In genomic region chr11:69945997-69946891, GRCm38 (mm10) we compare ENCODE assay signal across 9 mouse cellular contexts. TPM values are rescaled to one million over a fixed set of nuclear protein-coding genes. Genes with fewer than 3 reads are reported as not detected.
DNase-seq lines count a peak whose midpoint lies in the region; ATAC-seq and TF ChIP-seq lines count a peak whose summit lies in the region.
"Had no signal": no experiment of that assay in that cellular context is flagged by ENCODE, and none has a peak within 500 bp of the region (broad histone marks: within the 10 kb centered on the region; RNA-seq: fewer than 3 reads in every experiment).

No protein-coding gene starts in this region.

- peak overlapping the region; percentile 48; the same call in 1 of the 2 replicates for H3K4me3 ChIP-seq in intestine, embryonic 14.5 days (ENCODE audit: low read depth, low read length)
- no peak overlapping the region for H3K4me3 ChIP-seq in intestine, postnatal 0 days (ENCODE audit: low read depth, low read length)
- 0 out of 2 replicates have a peak overlapping the region, but pooled peaks have one; percentile 51 for H3K4me3 ChIP-seq in forebrain, embryonic 13.5 days
- H3K4me3 ChIP-seq in liver, postnatal 0 days (ENCODE audit: low read depth, low read length): peak overlapping the region; percentile 73
- no peak overlapping the region for H3K4me3 ChIP-seq in hindbrain, postnatal 0 days (ENCODE audit: low read length)

- WGBS in intestine, embryonic 14.5 days: 88% methylated on average over 18 of the region's 18 CpGs
- WGBS in intestine, postnatal 0 days: 89% methylated on average over 18 of the region's 18 CpGs
- WGBS in forebrain, embryonic 13.5 days: 92% methylated on average over 18 of the region's 18 CpGs
- 82% methylated on average over 18 of the region's 18 CpGs for WGBS in liver, postnatal 0 days (ENCODE audit: insufficient replicate concordance)
- WGBS in hindbrain, postnatal 0 days: 89% methylated on average over 18 of the region's 18 CpGs

- H3K4me2 ChIP-seq in intestine, embryonic 14.5 days (ENCODE audit: low read length): peak overlapping the region; percentile 72
- H3K4me2 ChIP-seq in intestine, postnatal 0 days (replicated peaks; ENCODE audit: low read depth): no peak overlapping the region; the same call in 1 of the 2 replicates
- peak overlapping the region; percentile 66 for H3K4me2 ChIP-seq in forebrain, embryonic 13.5 days
- H3K4me2 ChIP-seq in liver, postnatal 0 days (ENCODE audit: low read depth, low read length): peak overlapping the region; percentile 93
- H3K4me2 ChIP-seq in hindbrain, postnatal 0 days (ENCODE audit: low read depth, low read length): no peak overlapping the region

- no peaks in the 10 kb centered on the region for H3K27me3 ChIP-seq in intestine, embryonic 14.5 days (replicated peaks; ENCODE audit: control insufficient read depth, insufficient read depth, low read length)
- no peaks in the 10 kb centered on the region for H3K27me3 ChIP-seq in intestine, postnatal 0 days (replicated peaks; ENCODE audit: control insufficient read depth, insufficient read depth, low read length)
- 0 out of 2 replicates have a peak, but pooled peaks cover 2% of the 10 kb centered on the region for H3K27me3 ChIP-seq in forebrain, embryonic 13.5 days
- H3K27me3 ChIP-seq in liver, postnatal 0 days (ENCODE audit: insufficient read depth, low read length): peaks cover 22% of the 10 kb centered on the region; the same call in 1 of the 2 replicates
- H3K27me3 ChIP-seq in hindbrain, postnatal 0 days (ENCODE audit: insufficient read depth, low read length): 0 out of 2 replicates have a peak, but pooled peaks cover 5% of the 10 kb centered on the region

- no peaks in the 10 kb centered on the region for H3K9me3 ChIP-seq in intestine, embryonic 14.5 days (ENCODE audit: control insufficient read depth, low read length)
- H3K9me3 ChIP-seq in intestine, postnatal 0 days (ENCODE audit: control insufficient read depth): no peaks in the 10 kb centered on the region
- no peaks in the 10 kb centered on the region for H3K9me3 ChIP-seq in forebrain, embryonic 13.5 days (replicated peaks)
- H3K9me3 ChIP-seq in liver, postnatal 0 days (ENCODE audit: low read length): no peaks in the 10 kb centered on the region
- H3K9me3 ChIP-seq in hindbrain, postnatal 0 days (ENCODE audit: low read length): no peaks in the 10 kb centered on the region

- peaks cover 11% of the 10 kb centered on the region for H3K4me1 ChIP-seq in intestine, embryonic 14.5 days (replicated peaks; ENCODE audit: control insufficient read depth, insufficient read depth, low read length)
- H3K4me1 ChIP-seq in intestine, postnatal 0 days (replicated peaks; ENCODE audit: control insufficient read depth, insufficient read depth, low read length): peaks cover 10% of the 10 kb centered on the region
- peaks cover 20% of the 10 kb centered on the region for H3K4me1 ChIP-seq in forebrain, embryonic 13.5 days
- peaks cover 20% of the 10 kb centered on the region for H3K4me1 ChIP-seq in liver, postnatal 0 days (ENCODE audit: insufficient read depth)
- no peaks in the 10 kb centered on the region for H3K4me1 ChIP-seq in hindbrain, postnatal 0 days (ENCODE audit: insufficient read depth, low read length)

- TF ChIP-seq EP300 in liver, postnatal 0 days (IDR thresholded peaks at IDR 0.05; ENCODE audit: low read depth): peak; percentile 85

- H3K27ac ChIP-seq in intestine, embryonic 14.5 days (ENCODE audit: low read depth): peak overlapping the region; percentile 81
- H3K27ac ChIP-seq in intestine, postnatal 0 days (ENCODE audit: low read depth, low read length): no peak overlapping the region; the same call in 1 of the 2 replicates
- no peak overlapping the region for H3K27ac ChIP-seq in forebrain, embryonic 13.5 days
- peak overlapping the region; percentile 85 for H3K27ac ChIP-seq in liver, postnatal 0 days (ENCODE audit: low read depth)
- no peak overlapping the region for H3K27ac ChIP-seq in hindbrain, postnatal 0 days

- no peak for DNase-seq in intestine, embryonic 14.5 days (ENCODE audit: low spot score)
- peak; percentile 65 for DNase-seq in c-Kit-positive CD71-positive TER-119-negative erythroid progenitor cells, embryonic 14.5 days (ENCODE audit: low read depth)
- DNase-seq in liver, postnatal 0 days: peak; percentile 71
- DNase-seq in gastrocnemius, postnatal 10 days: no peak
- no peak for DNase-seq in ovary, postnatal 36 days (ENCODE audit: low spot score)
- no peak for DNase-seq in hindbrain, postnatal 0 days (ENCODE audit: low spot score)

- no peak for TF ChIP-seq CTCF in intestine, postnatal 0 days (IDR thresholded peaks at IDR 0.05; ENCODE audit: low read depth)
- TF ChIP-seq CTCF in liver, postnatal 0 days (IDR thresholded peaks at IDR 0.05; ENCODE audit: low read depth): no peak
- no peak for TF ChIP-seq CTCF in hindbrain, postnatal 0 days (IDR thresholded peaks at IDR 0.05; ENCODE audit: low read depth)

- H3K9ac ChIP-seq in intestine, embryonic 14.5 days (ENCODE audit: low read length): peak overlapping the region; percentile 44; the same call in 1 of the 2 replicates
- no peak overlapping the region for H3K9ac ChIP-seq in intestine, postnatal 0 days (ENCODE audit: low read depth, low read length)
- no peak overlapping the region for H3K9ac ChIP-seq in forebrain, embryonic 13.5 days
- H3K9ac ChIP-seq in liver, postnatal 0 days (replicated peaks): peak overlapping the region; percentile 78
- no peak overlapping the region for H3K9ac ChIP-seq in hindbrain, postnatal 0 days (replicated peaks; ENCODE audit: low read length)

- ATAC-seq in intestine, embryonic 14.5 days (replicated peaks; ENCODE audit: low FRiP score, low TSS enrichment, low read depth): no peak
- ATAC-seq in intestine, postnatal 0 days: no peak
- ATAC-seq in forebrain, embryonic 13.5 days: no peak
- peak; percentile 71 for ATAC-seq in liver, postnatal 0 days
- no peak for ATAC-seq in hindbrain, postnatal 0 days

- H3K36me3 ChIP-seq in intestine, embryonic 14.5 days (ENCODE audit: control insufficient read depth, insufficient read depth, low read length): peaks cover 21% of the 10 kb centered on the region
- H3K36me3 ChIP-seq in intestine, postnatal 0 days (ENCODE audit: control insufficient read depth, insufficient read depth): no peaks in the 10 kb centered on the region
- peaks cover 24% of the 10 kb centered on the region for H3K36me3 ChIP-seq in forebrain, embryonic 13.5 days (ENCODE audit: poor library complexity, severe bottlenecking)
- peaks cover 10% of the 10 kb centered on the region for H3K36me3 ChIP-seq in liver, postnatal 0 days (replicated peaks; ENCODE audit: insufficient read depth, low read length)
- no peaks in the 10 kb centered on the region for H3K36me3 ChIP-seq in hindbrain, postnatal 0 days (ENCODE audit: insufficient read depth, low read length)

RNA-seq across cellular contexts. Expression of gene Slc2a4, which starts 1.7 kb away (rescaled TPM):
- polyA plus RNA-seq in intestine, embryonic 14.5 days (2014; fragmentation: Nextera tagmentation; extraction: Ambion mirVana): 25.8 and 32.2 TPM in 2 replicates
- 18.3 and 18.7 TPM in 2 replicates for polyA plus RNA-seq in intestine, postnatal 0 days (2015; fragmentation: Nextera tagmentation; extraction: Ambion mirVana)
- polyA plus RNA-seq in forebrain, embryonic 13.5 days (2015; fragmentation: Nextera tagmentation; extraction: Ambion mirVana): 9.3 and 12.6 TPM in 2 replicates
- polyA plus RNA-seq in liver, postnatal 0 days (2015; fragmentation: Nextera tagmentation; extraction: Ambion mirVana): 7.7 and 10.4 TPM in 2 replicates
- total RNA-seq in gastrocnemius, postnatal 10 days (2021): 100 to 1,000 TPM; 128 to 165 TPM
- total RNA-seq in hindbrain, postnatal 0 days (2014; rRNA removed): 9.5 and 12.8 TPM in 2 replicates
- 6.1 and 6.5 TPM in 2 replicates for polyA plus RNA-seq in hindbrain, postnatal 0 days (2015; fragmentation: Nextera tagmentation; extraction: Ambion mirVana)

RNA-seq across cellular contexts. Expression of gene Ybx2, which starts 10.6 kb away (rescaled TPM):
- 4.6 and 4.8 TPM in 2 replicates for polyA plus RNA-seq in intestine, embryonic 14.5 days (2014; fragmentation: Nextera tagmentation; extraction: Ambion mirVana)
- polyA plus RNA-seq in intestine, postnatal 0 days (2015; fragmentation: Nextera tagmentation; extraction: Ambion mirVana): 0.42 and 0.43 TPM in 2 replicates
- polyA plus RNA-seq in forebrain, embryonic 13.5 days (2015; fragmentation: Nextera tagmentation; extraction: Ambion mirVana): 4.5 and 6.0 TPM in 2 replicates
- polyA plus RNA-seq in liver, postnatal 0 days (2015; fragmentation: Nextera tagmentation; extraction: Ambion mirVana): not detected in 2 replicates
- 1 to 10 TPM; 2.7 to 4.1 TPM for total RNA-seq in gastrocnemius, postnatal 10 days (2021)
- total RNA-seq in hindbrain, postnatal 0 days (2014; rRNA removed): 23.9 and 31.1 TPM in 2 replicates
- polyA plus RNA-seq in hindbrain, postnatal 0 days (2015; fragmentation: Nextera tagmentation; extraction: Ambion mirVana): 3.3 and 5.9 TPM in 2 replicates

RNA-seq across cellular contexts. Expression of gene Cldn7, which starts 18.3 kb away (rescaled TPM):
- polyA plus RNA-seq in intestine, embryonic 14.5 days (2014; fragmentation: Nextera tagmentation; extraction: Ambion mirVana): 425 and 461 TPM in 2 replicates
- 1,243 and 1,341 TPM in 2 replicates for polyA plus RNA-seq in intestine, postnatal 0 days (2015; fragmentation: Nextera tagmentation; extraction: Ambion mirVana)
- polyA plus RNA-seq in forebrain, embryonic 13.5 days (2015; fragmentation: Nextera tagmentation; extraction: Ambion mirVana): 0.59 and 1.4 TPM in 2 replicates
- polyA plus RNA-seq in liver, postnatal 0 days (2015; fragmentation: Nextera tagmentation; extraction: Ambion mirVana): 4.1 and 4.4 TPM in 2 replicates
- under 1 TPM in 1 of 2 experiments, not detected in 1; 0.38 TPM for total RNA-seq in gastrocnemius, postnatal 10 days (2021)
- not detected in 2 replicates for total RNA-seq in hindbrain, postnatal 0 days (2014; rRNA removed)
- 0.18 and 0.19 TPM in 2 replicates for polyA plus RNA-seq in hindbrain, postnatal 0 days (2015; fragmentation: Nextera tagmentation; extraction: Ambion mirVana)
- total RNA-seq: left cerebral cortex, adult 8-10 months had no signal

RNA-seq across cellular contexts. Expression of gene Eif5a, which starts 24.5 kb away (rescaled TPM):
- polyA plus RNA-seq in intestine, embryonic 14.5 days (2014; fragmentation: Nextera tagmentation; extraction: Ambion mirVana): 1,854 and 1,877 TPM in 2 replicates
- polyA plus RNA-seq in intestine, postnatal 0 days (2015; fragmentation: Nextera tagmentation; extraction: Ambion mirVana): 716 and 774 TPM in 2 replicates
- 1,467 and 1,510 TPM in 2 replicates for polyA plus RNA-seq in forebrain, embryonic 13.5 days (2015; fragmentation: Nextera tagmentation; extraction: Ambion mirVana)
- 872 and 914 TPM in 2 replicates for polyA plus RNA-seq in liver, postnatal 0 days (2015; fragmentation: Nextera tagmentation; extraction: Ambion mirVana)
- 100 to 1,000 TPM; 600 to 663 TPM for total RNA-seq in gastrocnemius, postnatal 10 days (2021)
- total RNA-seq in hindbrain, postnatal 0 days (2014; rRNA removed): 491 and 500 TPM in 2 replicates
- 1,157 and 1,160 TPM in 2 replicates for polyA plus RNA-seq in hindbrain, postnatal 0 days (2015; fragmentation: Nextera tagmentation; extraction: Ambion mirVana)

RNA-seq across cellular contexts. Expression of gene Gps2, which starts 32.6 kb away (rescaled TPM):
- 71.2 and 72.3 TPM in 2 replicates for polyA plus RNA-seq in intestine, embryonic 14.5 days (2014; fragmentation: Nextera tagmentation; extraction: Ambion mirVana)
- polyA plus RNA-seq in intestine, postnatal 0 days (2015; fragmentation: Nextera tagmentation; extraction: Ambion mirVana): 40.4 and 42.3 TPM in 2 replicates
- polyA plus RNA-seq in forebrain, embryonic 13.5 days (2015; fragmentation: Nextera tagmentation; extraction: Ambion mirVana): 90.1 and 93.2 TPM in 2 replicates
- polyA plus RNA-seq in liver, postnatal 0 days (2015; fragmentation: Nextera tagmentation; extraction: Ambion mirVana): 46.1 and 48.9 TPM in 2 replicates
- 10 to 100 TPM; 29.0 to 31.3 TPM for total RNA-seq in gastrocnemius, postnatal 10 days (2021)
- total RNA-seq in hindbrain, postnatal 0 days (2014; rRNA removed): 48.1 and 67.6 TPM in 2 replicates
- 60.8 and 65.9 TPM in 2 replicates for polyA plus RNA-seq in hindbrain, postnatal 0 days (2015; fragmentation: Nextera tagmentation; extraction: Ambion mirVana)

Comparison
In these comparisons a context has a peak if more than half of its experiments do, and no peak if none do; other contexts are left out.
1. H3K27ac ChIP-seq: peak in intestine, embryonic 14.5 days (single experiment) and liver, postnatal 0 days (single experiment); none in intestine, postnatal 0 days (single experiment), forebrain, embryonic 13.5 days (single experiment) and hindbrain, postnatal 0 days (single experiment).
2. H3K4me2 ChIP-seq: peak in intestine, embryonic 14.5 days (single experiment), forebrain, embryonic 13.5 days (single experiment) and liver, postnatal 0 days (single experiment); none in intestine, postnatal 0 days (single experiment) and hindbrain, postnatal 0 days (single experiment).
3. H3K4me3 ChIP-seq: peak in intestine, embryonic 14.5 days (single experiment), forebrain, embryonic 13.5 days (single experiment) and liver, postnatal 0 days (single experiment); none in intestine, postnatal 0 days (single experiment) and hindbrain, postnatal 0 days (single experiment).
4. H3K9ac ChIP-seq: peak in intestine, embryonic 14.5 days (single experiment) and liver, postnatal 0 days (single experiment); none in intestine, postnatal 0 days (single experiment), forebrain, embryonic 13.5 days (single experiment) and hindbrain, postnatal 0 days (single experiment).
5. DNase-seq: peak in c-Kit-positive CD71-positive TER-119-negative erythroid progenitor cells, embryonic 14.5 days (single experiment) and liver, postnatal 0 days (single experiment); none in intestine, embryonic 14.5 days (single experiment), gastrocnemius, postnatal 10 days (single experiment), ovary, postnatal 36 days (single experiment) and hindbrain, postnatal 0 days (single experiment).
6. RNA of gene Cldn7, which starts 18.3 kb away (polyA plus RNA-seq): 1,243 to 1,341 TPM in intestine, postnatal 0 days and 425 to 461 TPM in intestine, embryonic 14.5 days; 4.1 to 4.4 TPM in liver, postnatal 0 days, 0.59 to 1.4 TPM in forebrain, embryonic 13.5 days and 0.18 to 0.19 TPM in hindbrain, postnatal 0 days; every median in the first group is over 10 times any median in the second.